Mouse (Mus musculus) thymus, adult 2 months (tissue): ENCODE measurements around the gene Fam192a.

Source experiments
- CTCF ChIP-seq: fragments of 200-500 bp; IDR thresholded peaks from 2 replicates; pipeline ENCODE4 v1.5.1; 2012; ENCODE audit warnings: mild to moderate bottlenecking, control low read depth, low read length, moderate library complexity, borderline replicate concordance; ENCODE audit not compliant: control insufficient read depth, poor library complexity, insufficient read depth; ENCODE audit errors: extremely low read depth
- POLR2A ChIP-seq: fragments of 200-500 bp; IDR thresholded peaks from 2 replicates; pipeline ENCODE4 v1.6.1; 2012; ENCODE audit warnings: mild to moderate bottlenecking, low read length, control low read depth, moderate library complexity; ENCODE audit not compliant: control insufficient read depth, poor library complexity, insufficient read depth; ENCODE audit errors: extremely low read depth

GRCm38 (mm10) chr8:94524554-94524953, 77.2 kb downstream of the Fam192a start:
- TF ChIP-seq CTCF (no peak), POLR2A (no peak)
